In the genomic region with DNA sequence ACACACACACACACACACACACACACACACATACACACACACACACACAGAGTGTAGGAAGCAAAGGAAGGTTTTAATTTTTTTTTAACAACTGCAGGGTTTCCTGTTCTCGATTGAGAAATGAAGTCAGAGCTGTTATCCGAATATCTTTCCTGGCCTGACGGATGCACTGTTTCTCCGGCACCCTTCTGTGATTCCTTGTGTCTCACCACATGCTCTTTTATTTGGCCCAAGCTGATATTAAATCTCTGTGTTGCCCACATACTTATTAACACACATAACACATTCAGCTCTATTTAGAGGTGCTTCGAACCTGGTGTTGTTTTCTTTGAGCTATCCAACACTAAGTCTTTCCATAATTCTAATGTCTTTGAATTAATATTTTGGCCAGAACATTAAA, we compare ENCODE assay signal across 25 mouse cellular contexts.
DNase-seq lines count a peak whose midpoint lies in the region; ATAC-seq and TF ChIP-seq lines count a peak whose summit lies in the region.
"Had no signal": no experiment of that assay in that cellular context is flagged by ENCODE, and none has a peak within 500 bp of the region (broad histone marks: within the 10 kb centered on the region; RNA-seq: fewer than 3 reads in every experiment).

No protein-coding gene starts in this region.

- intact Hi-C loops in heart, postnatal 14 days (cut with DNase I) = no loop called here

- H3K27ac ChIP-seq in layer of hippocampus, adult 2 months = peak overlapping the region; percentile 28; the same call in 1 of the 2 replicates
- H3K27ac ChIP-seq: embryonic facial prominence, embryonic 12.5 days; heart, adult 2 months; heart, embryonic 13.5 days; hindbrain, embryonic 12.5 days; kidney, embryonic 15.5 days; left cerebral cortex, adult 2 months; liver, embryonic 13.5 days; neural tube, embryonic 13.5 days had no signal

- ATAC-seq in megakaryocyte-erythroid progenitor cell, adult 5-6 weeks (replicated peaks; ENCODE audit: low FRiP score, low TSS enrichment, poor library complexity, severe bottlenecking) = no peak

- no peak for TF ChIP-seq CTCF in layer of hippocampus, adult 2 months (conservative IDR thresholded peaks at IDR 0.05)
- TF ChIP-seq CTCF in brain, embryonic 14.5 days (IDR thresholded peaks at IDR 0.05; ENCODE audit: borderline replicate concordance, extremely low read depth, insufficient read depth, insufficient read length) = no peak

- TF ChIP-seq POLR2A in brain, embryonic 14.5 days (IDR thresholded peaks at IDR 0.05; ENCODE audit: borderline replicate concordance, extremely low read depth, insufficient read depth, insufficient read length, poor library complexity, severe bottlenecking) = no peak

- H3K4me3 ChIP-seq in layer of hippocampus, adult 2 months = no peak overlapping the region
- H3K4me3 ChIP-seq: embryonic facial prominence, embryonic 12.5 days; heart, adult 2 months; heart, embryonic 13.5 days; hindbrain, embryonic 12.5 days; kidney, embryonic 15.5 days; left cerebral cortex, adult 2 months; liver, embryonic 13.5 days; megakaryocyte, embryonic 14.5 days; neural tube, embryonic 13.5 days had no signal

- DNase-seq in layer of hippocampus, adult 2 months (ENCODE audit: low spot score in 2 of 2) = no peak
- no peak for DNase-seq in layer of hippocampus, adult 8-10 months (ENCODE audit: low spot score in 2 of 2)
- peak; percentile 51 for DNase-seq in brain, embryonic 14.5 days (ENCODE audit: low read depth)
- DNase-seq in cerebellum, adult 11-12 months = peak; percentile 70
- peak; percentile 27 to 41 for DNase-seq in cerebellum, postnatal 10 days
- no peak for DNase-seq in heart, postnatal 14 days
- DNase-seq: adrenal gland, adult 2 months; gastrocnemius, postnatal 36 days; heart, adult 2 months; kidney, adult 11 months; kidney, postnatal 36 days; liver, embryonic 13.5 days; lung, adult 2 months; retina, postnatal 1 day; right cerebral cortex, postnatal 25 days; spleen, adult 18-20 months; thymus, postnatal 36 days had no signal

Comparison
In these comparisons a context has a peak if more than half of its experiments do, and no peak if none do; other contexts are left out.
1. DNase-seq: peak in brain, embryonic 14.5 days (single experiment), cerebellum, adult 11-12 months (single experiment) and cerebellum, postnatal 10 days (2 of 2); none in layer of hippocampus, adult 2 months (0 of 2), layer of hippocampus, adult 8-10 months (0 of 2) and heart, postnatal 14 days (0 of 2).